Mouse (Mus musculus): ENCODE measurements around the gene Ccdc85c. TPM values are rescaled to one million over a fixed set of nuclear protein-coding genes. Genes with fewer than 3 reads are reported as not detected.
A peak's percentile ranks its signal among the peaks of the same experiment; 100 is the strongest.

Ccdc85c gene
- polyA plus RNA-seq, 2 experiments: 1.8 TPM

DNA sequence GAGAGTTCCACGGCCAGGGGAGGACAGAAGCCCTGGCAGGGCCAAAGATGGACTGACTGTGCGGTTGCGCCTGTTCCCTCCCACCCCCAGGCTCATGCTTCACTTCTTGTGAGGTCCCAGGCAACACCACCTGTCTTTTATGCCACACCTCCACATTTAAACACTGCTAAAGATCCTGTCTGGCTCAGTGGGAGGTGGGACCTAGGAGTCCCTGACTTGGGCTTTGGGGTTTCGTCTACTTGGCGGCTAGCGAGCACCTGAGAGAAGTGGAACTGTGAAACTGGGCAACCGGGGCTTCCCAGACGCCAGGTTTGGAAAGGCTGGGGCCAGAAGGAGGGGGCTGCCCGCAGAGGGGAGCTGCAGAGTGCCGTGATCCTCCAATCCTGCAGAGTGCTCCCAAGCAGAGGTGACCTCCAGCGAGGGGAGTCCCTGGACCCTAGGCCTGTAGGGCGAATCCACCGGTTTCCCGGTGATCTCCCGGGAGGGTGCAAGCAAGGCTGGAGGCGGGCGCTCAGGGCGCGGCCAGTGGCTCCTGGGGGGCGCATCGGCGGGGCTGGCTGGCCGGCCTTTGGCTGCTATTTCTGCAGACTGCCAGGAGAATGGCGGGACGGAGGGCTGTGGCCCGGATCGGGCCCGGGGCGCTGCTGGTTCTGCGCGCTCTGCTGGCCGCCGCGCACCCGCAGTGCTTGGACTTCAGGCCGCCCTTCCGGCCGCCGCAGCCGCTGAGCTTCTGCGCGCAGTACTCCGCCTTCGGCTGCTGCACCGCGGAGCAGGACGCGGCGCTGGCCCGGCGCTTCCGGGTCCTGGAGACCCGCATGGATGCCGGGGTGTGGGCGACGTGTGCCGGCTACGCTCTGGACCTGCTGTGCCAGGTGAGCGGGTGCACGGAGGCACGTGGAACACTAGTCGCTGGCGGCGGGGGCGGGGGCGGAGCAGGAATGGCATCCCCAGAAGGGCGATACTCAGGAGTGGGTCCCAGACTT is 30.9 kb upstream of the Ccdc85c start, which contains the start of gene Hhipl1:
TSS of gene Hhipl1 (plus strand) at position 459 of the 983 bp plus-strand sequence.
- no peaks in the 10 kb centered on the region for H3K36me3 ChIP-seq (replicated peaks; ENCODE audit: control insufficient read depth, insufficient read depth, low read depth)
- 5% methylated on average over 61 of the region's 67 CpGs for WGBS (ENCODE audit: insufficient replicate concordance)
- no peaks in the 10 kb centered on the region for H3K9me3 ChIP-seq (ENCODE audit: control insufficient read depth, low read length)
- H3K4me1 ChIP-seq (replicated peaks; ENCODE audit: control insufficient read depth in 2 of 2, insufficient read depth in 2 of 2, low read length in 1 of 2): no peaks in the 10 kb centered on the region
- no peak within 1 kb of the TSS for H3K9ac ChIP-seq (replicated peaks)
- ATAC-seq (ENCODE audit: insufficient read depth): peak; percentile 24; the same call in 1 of the 2 replicates
- no peak for TF ChIP-seq CTCF (IDR thresholded peaks at IDR 0.05; ENCODE audit: low read depth)
- no peak for TF ChIP-seq EP300 (IDR thresholded peaks at IDR 0.05; ENCODE audit: low read depth)
- DNase-seq (ENCODE audit: low read depth in 3 of 3, low spot score in 3 of 3): no peak
- no peak within 1 kb of the TSS for H3K27ac ChIP-seq
- H3K27me3 ChIP-seq (ENCODE audit: control insufficient read depth, insufficient read depth, low read length): peaks cover 22% of the 10 kb centered on the region
- H3K4me2 ChIP-seq (ENCODE audit: low read depth): peak within 1 kb of the TSS; percentile 30
- peak within 1 kb of the TSS; percentile 25 to 40 for H3K4me3 ChIP-seq (ENCODE audit: insufficient read depth in 1 of 2, low read depth in 2 of 2, low read length in 2 of 2)

DNA sequence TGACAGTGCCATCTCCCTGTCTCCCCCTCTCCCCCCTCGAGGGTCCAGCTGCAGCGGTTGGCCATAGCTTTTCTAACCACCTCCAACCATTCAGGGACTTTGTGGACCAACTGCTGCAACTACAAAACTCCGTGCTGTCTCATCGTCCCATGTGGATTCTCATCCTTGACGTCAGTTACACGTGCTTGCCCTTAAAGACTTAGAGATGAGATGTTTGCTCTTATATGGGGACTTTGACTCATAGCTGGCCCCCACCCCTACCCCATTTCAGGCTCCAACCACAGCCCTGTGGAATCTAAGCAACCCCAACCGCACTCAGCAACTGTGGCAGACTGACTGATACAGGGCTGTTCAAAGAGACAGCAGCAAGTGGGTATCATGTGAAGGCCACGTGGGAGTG is 29.9 kb upstream of the Ccdc85c start:
- H3K4me2 ChIP-seq (ENCODE audit: low read depth): no peak overlapping the region
- 45% methylated on average over 8 of the region's 8 CpGs for WGBS (ENCODE audit: insufficient replicate concordance)

DNA sequence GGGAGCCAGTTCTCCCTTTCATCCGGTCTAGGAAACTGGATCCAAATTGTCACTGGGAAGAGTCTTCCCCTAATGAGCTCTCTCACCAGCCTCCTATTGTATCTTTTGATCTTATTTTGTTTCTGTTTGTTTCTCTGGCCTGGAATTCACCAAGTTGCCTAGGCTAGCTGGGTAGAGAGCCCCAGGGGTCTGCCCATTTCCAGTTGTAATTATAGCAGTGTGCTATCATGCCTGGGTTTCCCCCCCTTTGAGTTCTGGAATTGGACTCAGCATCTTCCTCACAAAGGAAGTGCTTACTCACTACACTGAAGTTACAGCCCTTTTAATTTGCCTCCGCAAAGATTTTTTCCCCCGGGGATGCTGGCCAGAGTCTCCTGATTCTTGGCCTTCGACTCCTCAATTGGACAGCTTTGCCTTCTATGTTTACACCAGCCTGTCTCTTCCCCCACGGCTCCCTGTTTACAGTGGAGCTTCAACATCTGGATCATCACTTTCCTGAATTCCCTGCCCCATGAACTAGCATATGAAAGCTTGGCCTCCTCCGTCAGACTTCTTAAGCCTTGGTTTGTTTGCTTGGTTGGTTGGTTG is 28.6 kb upstream of the Ccdc85c start:
- Histone ChIP-seq H3K4me2 (ENCODE audit: low read depth) (no peak overlapping the region), H3K9me3 (ENCODE audit: control insufficient read depth, low read length) (no peaks in the 10 kb centered on the region), H3K36me3 (replicated peaks; ENCODE audit: control insufficient read depth, insufficient read depth, low read depth) (no peaks in the 10 kb centered on the region), H3K4me1 (replicated peaks; ENCODE audit: control insufficient read depth in 2 of 2, insufficient read depth in 2 of 2, low read length in 1 of 2) (no peaks in the 10 kb centered on the region), H3K27me3 (ENCODE audit: control insufficient read depth, insufficient read depth, low read length) (peaks cover 22% of the 10 kb centered on the region), H3K27ac (no peak overlapping the region), H3K9ac (replicated peaks) (no peak overlapping the region), H3K4me3 (ENCODE audit: insufficient read depth in 1 of 2, low read depth in 2 of 2, low read length in 2 of 2) (no peak overlapping the region)
- WGBS (ENCODE audit: insufficient replicate concordance): 37% methylated on average over 6 of the region's 6 CpGs
- TF ChIP-seq CTCF (IDR thresholded peaks at IDR 0.05; ENCODE audit: low read depth) (no peak), EP300 (IDR thresholded peaks at IDR 0.05; ENCODE audit: low read depth) (no peak)
- ATAC-seq (ENCODE audit: insufficient read depth) (no peak), DNase-seq (ENCODE audit: low read depth in 3 of 3, low spot score in 3 of 3) (no peak)

More for the DNA sequence above, 29.9 kb upstream of the Ccdc85c start:
- Histone ChIP-seq H3K27ac (no peak overlapping the region), H3K9me3 (ENCODE audit: control insufficient read depth, low read length) (no peaks in the 10 kb centered on the region), H3K36me3 (replicated peaks; ENCODE audit: control insufficient read depth, insufficient read depth, low read depth) (no peaks in the 10 kb centered on the region), H3K27me3 (ENCODE audit: control insufficient read depth, insufficient read depth, low read length) (peaks cover 22% of the 10 kb centered on the region), H3K4me3 (ENCODE audit: insufficient read depth in 1 of 2, low read depth in 2 of 2, low read length in 2 of 2) (no peak overlapping the region), H3K9ac (replicated peaks) (no peak overlapping the region), H3K4me1 (replicated peaks; ENCODE audit: control insufficient read depth in 2 of 2, insufficient read depth in 2 of 2, low read length in 1 of 2) (no peaks in the 10 kb centered on the region)
- DNase-seq (ENCODE audit: low read depth in 3 of 3, low spot score in 3 of 3) (no peak), ATAC-seq (ENCODE audit: insufficient read depth) (no peak)
- TF ChIP-seq CTCF (IDR thresholded peaks at IDR 0.05; ENCODE audit: low read depth) (no peak), EP300 (IDR thresholded peaks at IDR 0.05; ENCODE audit: low read depth) (no peak)

DNA sequence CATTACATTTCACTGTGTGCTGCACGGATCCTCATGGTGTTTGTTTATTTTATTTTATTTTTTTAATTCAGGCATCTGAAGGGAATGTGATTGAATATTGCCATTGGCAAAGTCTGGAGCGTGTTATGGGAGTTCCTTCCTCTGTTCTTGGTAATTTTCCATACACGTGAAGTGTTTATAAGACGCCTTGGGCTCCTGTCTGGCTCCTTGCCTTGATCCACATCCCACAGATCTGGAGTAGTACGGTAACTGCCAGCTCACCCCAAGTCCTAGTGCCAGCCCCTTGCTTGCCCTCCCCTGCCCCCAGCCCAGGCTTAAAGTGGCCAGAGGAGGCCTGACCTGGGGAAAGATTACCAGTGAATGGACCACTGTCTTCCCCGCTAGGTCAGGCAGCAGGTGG is 25.8 kb upstream of the Ccdc85c start:
- ATAC-seq (ENCODE audit: insufficient read depth) (no peak), DNase-seq (ENCODE audit: low read depth in 3 of 3, low spot score in 3 of 3) (no peak)
- Histone ChIP-seq H3K27ac (no peak overlapping the region), H3K9me3 (ENCODE audit: control insufficient read depth, low read length) (no peaks in the 10 kb centered on the region), H3K4me2 (ENCODE audit: low read depth) (no peak overlapping the region), H3K9ac (replicated peaks) (no peak overlapping the region), H3K4me1 (replicated peaks; ENCODE audit: control insufficient read depth in 2 of 2, insufficient read depth in 2 of 2, low read length in 1 of 2) (no peaks in the 10 kb centered on the region), H3K27me3 (ENCODE audit: control insufficient read depth, insufficient read depth, low read length) (peaks cover 8% of the 10 kb centered on the region), H3K36me3 (replicated peaks; ENCODE audit: control insufficient read depth, insufficient read depth, low read depth) (no peaks in the 10 kb centered on the region), H3K4me3 (ENCODE audit: insufficient read depth in 1 of 2, low read depth in 2 of 2, low read length in 2 of 2) (no peak overlapping the region)
- 67% methylated on average over 6 of the region's 6 CpGs for WGBS (ENCODE audit: insufficient replicate concordance)
- TF ChIP-seq CTCF (IDR thresholded peaks at IDR 0.05; ENCODE audit: low read depth) (no peak), EP300 (IDR thresholded peaks at IDR 0.05; ENCODE audit: low read depth) (no peak)

DNA sequence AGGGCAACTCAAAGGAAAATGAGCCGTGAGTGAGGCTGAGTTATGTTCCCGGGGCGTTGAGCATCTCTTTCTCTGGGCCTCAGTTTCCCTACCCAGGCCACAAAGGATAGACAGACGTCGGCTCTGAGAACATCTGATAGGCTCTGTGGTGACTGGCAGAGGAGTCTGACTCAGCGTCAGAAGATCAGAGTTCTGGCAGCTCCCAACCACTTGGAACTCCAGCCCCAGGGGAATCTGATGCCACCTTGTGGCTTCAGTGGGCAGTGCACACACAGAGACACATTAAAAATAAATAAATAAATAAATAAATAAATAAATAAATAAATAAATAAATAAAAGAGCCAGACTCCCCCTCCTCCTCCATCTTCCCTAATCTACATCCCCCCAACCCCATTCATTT is 21.8 kb upstream of the Ccdc85c start:
- Histone ChIP-seq H3K4me3 (ENCODE audit: insufficient read depth in 1 of 2, low read depth in 2 of 2, low read length in 2 of 2) (no peak overlapping the region), H3K4me2 (ENCODE audit: low read depth) (no peak overlapping the region), H3K27ac (no peak overlapping the region), H3K9ac (replicated peaks) (no peak overlapping the region), H3K36me3 (replicated peaks; ENCODE audit: control insufficient read depth, insufficient read depth, low read depth) (no peaks in the 10 kb centered on the region), H3K4me1 (replicated peaks; ENCODE audit: control insufficient read depth in 2 of 2, insufficient read depth in 2 of 2, low read length in 1 of 2) (no peaks in the 10 kb centered on the region), H3K9me3 (ENCODE audit: control insufficient read depth, low read length) (no peaks in the 10 kb centered on the region), H3K27me3 (ENCODE audit: control insufficient read depth, insufficient read depth, low read length) (no peaks in the 10 kb centered on the region)
- TF ChIP-seq CTCF (IDR thresholded peaks at IDR 0.05; ENCODE audit: low read depth) (peak; percentile 42), EP300 (IDR thresholded peaks at IDR 0.05; ENCODE audit: low read depth) (no peak)
- DNase-seq (ENCODE audit: low read depth in 3 of 3, low spot score in 3 of 3): no peak
- 47% methylated on average over 6 of the region's 6 CpGs for WGBS (ENCODE audit: insufficient replicate concordance)
- no peak for ATAC-seq (ENCODE audit: insufficient read depth)
